Mouse (Mus musculus) heart, embryonic 13.5 days (tissue): ENCODE data around the gene Ccz1. TPM values are rescaled to one million over a fixed set of nuclear protein-coding genes. Genes with fewer than 3 reads are reported as not detected.
"Not testable (repeated sequence)": the region's sequence is repeated elsewhere in the genome, so short reads cannot be mapped to it uniquely, and the experiment has no call there.

Source experiments
- ATAC-seq: fragments of 200-750 bp; cut with Nextera tagmentation; 2 replicates; pipeline ENCODE4 v1.8.0; 2017; ENCODE audit warnings: moderate TSS enrichment; ENCODE audit not compliant: insufficient number of reproducible peaks, low FRiP score, low TSS enrichment; ENCODE audit errors: extremely low read depth
- H3K27ac ChIP-seq: fragments of 300-500 bp; sonication (generic); replicated peaks from 2 replicates; pipeline ENCODE4 v1.5.1; 2015; ENCODE audit warnings: moderate library complexity, mild to moderate bottlenecking, inconsistent platforms
- H3K27me3 ChIP-seq: fragments of 300-500 bp; sonication (generic); replicated peaks from 2 replicates; pipeline ENCODE4 v1.6.1; 2015; ENCODE audit warnings: mild to moderate bottlenecking, inconsistent platforms
- H3K36me3 ChIP-seq: fragments of 300-500 bp; sonication (generic); 2 replicates; pipeline ENCODE4 v1.6.1; 2015; ENCODE audit warnings: mild to moderate bottlenecking, inconsistent platforms
- H3K4me1 ChIP-seq: fragments of 300-500 bp; sonication (generic); 2 replicates; pipeline ENCODE4 v1.6.1; 2015; ENCODE audit warnings: inconsistent platforms
- H3K4me2 ChIP-seq: fragments of 300-500 bp; sonication (generic); 2 replicates; pipeline ENCODE4 v1.6.1; 2015; ENCODE audit warnings: inconsistent platforms, mild to moderate bottlenecking, moderate library complexity
- H3K4me3 ChIP-seq: fragments of 300-500 bp; sonication (generic); 2 replicates; pipeline ENCODE4 v1.5.1; 2015; ENCODE audit warnings: moderate library complexity, mild to moderate bottlenecking, inconsistent platforms
- H3K9ac ChIP-seq: fragments of 300-500 bp; sonication (generic); 2 replicates; pipeline ENCODE4 v1.6.1; 2015; ENCODE audit warnings: inconsistent platforms, mild to moderate bottlenecking, moderate library complexity
- H3K9me3 ChIP-seq: fragments of 300-500 bp; sonication (generic); 2 replicates; pipeline ENCODE4 v1.6.1; 2016; ENCODE audit warnings: inconsistent platforms
- WGBS: fragments of 180-500 bp; shearing (Covaris S2); methylation state at CpG from one replicate; pipeline ENCODE4 v1.1.7; 2015; ENCODE audit warnings: mixed read lengths; 5-methylcytosine and 5-hydroxymethylcytosine counted together
- polyA plus RNA-seq: library from polyadenylated mRNA; unstranded; fragments of >200 nt; fragmentation: Nextera tagmentation; extraction: Ambion mirVana; gene quantifications from 2 replicates; pipeline ENCODE4 v1.2.1, GENCODE M21; 2015

The Ccz1 gene
- polyA plus RNA-seq, 1 experiment from 2014 or later, result 48.1 TPM

GRCm38 (mm10) chr5:144036952-144037351 is 22.3 kb upstream of the Ccz1 start:
- Histone ChIP-seq H3K4me3 (no peak overlapping the region), H3K27me3 (no peaks in the 10 kb centered on the region), H3K4me2 (peak overlapping the region; percentile 27; the same call in 1 of the 2 replicates), H3K4me1 (no peaks in the 10 kb centered on the region), H3K27ac (no peak overlapping the region), H3K36me3 (no peaks in the 10 kb centered on the region), H3K9ac (no peak overlapping the region), H3K9me3 (0 out of 2 replicates have a peak, but pooled peaks cover 9% of the 10 kb centered on the region)
- no peak for ATAC-seq
- WGBS, result 51% methylated on average over 17 of the region's 17 CpGs

GRCm38 (mm10) chr5:144034567-144034966 is 19.9 kb upstream of the Ccz1 start:
- ATAC-seq, result no peak
- Histone ChIP-seq H3K4me1 (no peaks in the 10 kb centered on the region), H3K9me3 (0 out of 2 replicates have a peak, but pooled peaks cover under 1% of the 10 kb centered on the region), H3K4me2 (no peak overlapping the region), H3K4me3 (no peak overlapping the region), H3K9ac (no peak overlapping the region), H3K27ac (no peak overlapping the region), H3K36me3 (no peaks in the 10 kb centered on the region), H3K27me3 (no peaks in the 10 kb centered on the region)
- 50% methylated on average over 7 of the region's 7 CpGs for WGBS

- Histone ChIP-seq H3K9ac (no peak overlapping the region), H3K4me1 (no peaks in the 10 kb centered on the region), H3K9me3 (no peaks in the 10 kb centered on the region), H3K4me3 (no peak overlapping the region), H3K36me3 (no peaks in the 10 kb centered on the region), H3K4me2 (no peak overlapping the region), H3K27ac (no peak overlapping the region), H3K27me3 (no peaks in the 10 kb centered on the region)
- whole genome bisulfite sequencing, result 85% methylated on average over 7 of the region's 7 CpGs
- no peak for ATAC-seq
These were observed 17.8 kb upstream of the Ccz1 start for GRCm38 (mm10) chr5:144032491-144032890.

GRCm38 (mm10) chr5:144026620-144027263 is 12.1 kb upstream of the Ccz1 start, which contains the start of gene Ocm:
Gene Ocm, minus strand, starts transcription at chr5:144026670.
- no peak for ATAC-seq
- H3K9me3 ChIP-seq, result no peaks in the 10 kb centered on the region
- 53% methylated on average over 11 of the region's 11 CpGs for WGBS

GRCm38 (mm10) chr5:144015845-144016244 is 1.2 kb upstream of the Ccz1 start:
- WGBS, result 81% methylated on average over 9 of the region's 9 CpGs
- Histone ChIP-seq H3K9me3 (no peaks in the 10 kb centered on the region), H3K4me3 (no peak overlapping the region), H3K4me1 (peaks cover 6% of the 10 kb centered on the region), H3K9ac (no peak overlapping the region), H3K4me2 (no peak overlapping the region), H3K27ac (no peak overlapping the region), H3K36me3 (peaks cover 19% of the 10 kb centered on the region), H3K27me3 (no peaks in the 10 kb centered on the region)
- no peak for ATAC-seq

More at GRCm38 (mm10) chr5:144026620-144027263, 12.1 kb upstream of the Ccz1 start, which contains the start of gene Ocm:
- Histone ChIP-seq H3K27me3 (no peaks in the 10 kb centered on the region; the same call in 1 of the 2 replicates), H3K4me2 (no peak within 1 kb of the TSS), H3K27ac (no peak within 1 kb of the TSS), H3K9ac (no peak within 1 kb of the TSS), H3K4me1 (no peaks in the 10 kb centered on the region), H3K4me3 (no peak within 1 kb of the TSS), H3K36me3 (no peaks in the 10 kb centered on the region)

GRCm38 (mm10) chr5:144015312-144015650 is 604 bp upstream of the Ccz1 start:
- Histone ChIP-seq H3K9ac (no peak overlapping the region), H3K4me3 (peak overlapping the region; percentile 94), H3K27ac (no peak overlapping the region), H3K4me2 (peak overlapping the region; percentile 70), H3K9me3 (no peaks in the 10 kb centered on the region), H3K27me3 (no peaks in the 10 kb centered on the region), H3K4me1 (peaks cover 6% of the 10 kb centered on the region), H3K36me3 (peaks cover 24% of the 10 kb centered on the region)
- WGBS, result 74% methylated on average over 3 of the region's 3 CpGs
- ATAC-seq, result no peak

GRCm38 (mm10) chr5:144013366-144014134 is 1.1 kb downstream of the Ccz1 start:
- H3K27ac ChIP-seq, H3K4me1 ChIP-seq, ATAC-seq, H3K27me3 ChIP-seq, H3K9me3 ChIP-seq: not testable (repeated sequence)
- peak overlapping the region; percentile 94; the same call in 1 of the 2 replicates for H3K9ac ChIP-seq
- peak overlapping the region; percentile 94 for H3K4me3 ChIP-seq
- peaks cover 41% of the 10 kb centered on the region for H3K36me3 ChIP-seq
- 59% methylated on average over 13 of the region's 13 CpGs for WGBS
- H3K4me2 ChIP-seq, result peak overlapping the region; percentile 70

GRCm38 (mm10) chr5:144002461-144003192 is 12.1 kb downstream of the Ccz1 start:
- H3K36me3 ChIP-seq, result peaks cover 96% of the 10 kb centered on the region

GRCm38 (mm10) chr5:143999409-143999808 is 15.3 kb downstream of the Ccz1 start:
- H3K27me3 ChIP-seq, result no peaks in the 10 kb centered on the region
- H3K9ac ChIP-seq, result no peak overlapping the region
- 75% methylated on average over 1 of the region's 1 CpGs for WGBS
- H3K4me1 ChIP-seq, result peaks cover under 1% of the 10 kb centered on the region
- H3K9me3 ChIP-seq, result 0 out of 2 replicates have a peak, but pooled peaks cover 3% of the 10 kb centered on the region
- no peak overlapping the region for H3K27ac ChIP-seq
- no peak overlapping the region for H3K4me2 ChIP-seq
- H3K4me3 ChIP-seq, result no peak overlapping the region
- peaks cover 99% of the 10 kb centered on the region for H3K36me3 ChIP-seq
- ATAC-seq, result no peak

More at GRCm38 (mm10) chr5:144002461-144003192, 12.1 kb downstream of the Ccz1 start:
- Histone ChIP-seq H3K27ac (no peak overlapping the region), H3K27me3 (no peaks in the 10 kb centered on the region), H3K4me3 (no peak overlapping the region), H3K9ac (no peak overlapping the region), H3K4me1 (no peaks in the 10 kb centered on the region), H3K4me2 (no peak overlapping the region), H3K9me3 (0 out of 2 replicates have a peak, but pooled peaks cover 3% of the 10 kb centered on the region)
- 89% methylated on average over 15 of the region's 15 CpGs for WGBS
- ATAC-seq, result no peak

GRCm38 (mm10) chr5:143994632-143995365 is 19.9 kb downstream of the Ccz1 start:
- H3K4me2 ChIP-seq, result no peak overlapping the region
- H3K27ac ChIP-seq, result no peak overlapping the region
- H3K9me3 ChIP-seq, result 0 out of 2 replicates have a peak, but pooled peaks cover 3% of the 10 kb centered on the region
- H3K4me1 ChIP-seq, result peaks cover 15% of the 10 kb centered on the region
- ATAC-seq, result no peak
- no peaks in the 10 kb centered on the region for H3K27me3 ChIP-seq
- no peak overlapping the region for H3K4me3 ChIP-seq
- 66% methylated on average over 11 of the region's 11 CpGs for WGBS
- no peak overlapping the region for H3K9ac ChIP-seq
- peaks cover 100% of the 10 kb centered on the region for H3K36me3 ChIP-seq
